Mouse (Mus musculus) embryonic facial prominence, embryonic 10.5 days (tissue): Measurements from ENCODE around the gene Ttc7. TPM values are rescaled to one million over a fixed set of nuclear protein-coding genes. Genes with fewer than 3 reads are reported as not detected.
A peak's percentile ranks its signal among the peaks of the same experiment; 100 is the strongest.

ENCODE experiments used
- DNase-seq: peaks from one replicate; pipeline ENCODE4 v3.0.0-alpha.2; 2017; ENCODE audit warnings: low spot score
- H3K27ac ChIP-seq: fragments of 300-500 bp; sonication (generic); replicated peaks from 2 replicates; pipeline ENCODE4 v1.5.1; 2016; ENCODE audit warnings: mild to moderate bottlenecking
- H3K27me3 ChIP-seq: fragments of 300-500 bp; sonication (generic); replicated peaks from 2 replicates; pipeline ENCODE4 v1.6.1; 2016; ENCODE audit warnings: low read depth, mild to moderate bottlenecking; ENCODE audit not compliant: poor library complexity, severe bottlenecking
- H3K36me3 ChIP-seq: fragments of 300-500 bp; sonication (generic); replicated peaks from 2 replicates; pipeline ENCODE4 v1.6.1; 2016; ENCODE audit warnings: mild to moderate bottlenecking, moderate library complexity
- H3K4me1 ChIP-seq: fragments of 300-500 bp; sonication (generic); 2 replicates; pipeline ENCODE4 v1.6.1; 2016
- H3K4me3 ChIP-seq: fragments of 300-500 bp; sonication (generic); 2 replicates; pipeline ENCODE4 v1.5.1; 2016; ENCODE audit warnings: mild to moderate bottlenecking, moderate library complexity
- H3K9me3 ChIP-seq: fragments of 300-500 bp; sonication (generic); 2 replicates; pipeline ENCODE4 v1.6.1; 2016; ENCODE audit warnings: mild to moderate bottlenecking
- WGBS: fragments of 180-500 bp; shearing (Covaris S2); methylation state at CpG from one replicate; pipeline ENCODE4 v1.1.7; 2016; 5-methylcytosine and 5-hydroxymethylcytosine counted together
- polyA plus RNA-seq: library from polyadenylated mRNA; unstranded; fragments of >200 nt; fragmentation: Nextera tagmentation; extraction: Ambion mirVana; gene quantifications from 2 replicates; pipeline ENCODE4 v1.2.1, GENCODE M21; 2016

Ttc7 gene
- polyA plus RNA-seq, 1 experiment from 2014 or later, result 3.6 TPM

- H3K4me3 ChIP-seq, result no peak overlapping the region
- peaks cover 41% of the 10 kb centered on the region for H3K4me1 ChIP-seq
- no peak for DNase-seq
- H3K9me3 ChIP-seq, result no peaks in the 10 kb centered on the region
- H3K27ac ChIP-seq, result 0 out of 2 replicates have a peak overlapping the region, but pooled peaks have one; percentile 24
- no peaks in the 10 kb centered on the region for H3K36me3 ChIP-seq
- H3K27me3 ChIP-seq, result peaks cover 15% of the 10 kb centered on the region
- WGBS, result 82% methylated on average over 14 of the region's 14 CpGs
Observed at GRCm38 (mm10) chr17:87335152-87335551, 52.5 kb downstream of the Ttc7 start.

- Histone ChIP-seq H3K27me3 (0 out of 2 replicates have a peak, but pooled peaks cover 10% of the 10 kb centered on the region), H3K36me3 (no peaks in the 10 kb centered on the region), H3K9me3 (no peaks in the 10 kb centered on the region), H3K4me3 (no peak overlapping the region), H3K27ac (no peak overlapping the region), H3K4me1 (peaks cover 36% of the 10 kb centered on the region)
- DNase-seq, result no peak
- 76% methylated on average over 2 of the region's 2 CpGs for WGBS
Observed at GRCm38 (mm10) chr17:87335727-87336126, 53.0 kb downstream of the Ttc7 start.

GRCm38 (mm10) chr17:87336910-87337309 is 54.2 kb downstream of the Ttc7 start:
- no peak overlapping the region; the same call in 1 of the 2 replicates for H3K27ac ChIP-seq

GRCm38 (mm10) chr17:87337683-87338082 is 55.0 kb downstream of the Ttc7 start:
- Histone ChIP-seq H3K4me1 (peaks cover 16% of the 10 kb centered on the region), H3K4me3 (no peak overlapping the region), H3K27ac (no peak overlapping the region), H3K9me3 (no peaks in the 10 kb centered on the region), H3K36me3 (no peaks in the 10 kb centered on the region), H3K27me3 (0 out of 2 replicates have a peak, but pooled peaks cover 3% of the 10 kb centered on the region)
- WGBS, result 89% methylated on average over 7 of the region's 7 CpGs
- no peak for DNase-seq

More at GRCm38 (mm10) chr17:87336910-87337309, 54.2 kb downstream of the Ttc7 start:
- Histone ChIP-seq H3K4me3 (no peak overlapping the region), H3K36me3 (no peaks in the 10 kb centered on the region), H3K9me3 (no peaks in the 10 kb centered on the region), H3K4me1 (peaks cover 24% of the 10 kb centered on the region), H3K27me3 (0 out of 2 replicates have a peak, but pooled peaks cover 4% of the 10 kb centered on the region)
- DNase-seq, result no peak
- 87% methylated on average over 12 of the region's 12 CpGs for WGBS

- H3K27ac ChIP-seq, result no peak overlapping the region
- WGBS, result 81% methylated on average over 1 of the region's 1 CpGs
Observed at GRCm38 (mm10) chr17:87339122-87339521, 56.4 kb downstream of the Ttc7 start.

GRCm38 (mm10) chr17:87343060-87343703 is 60.5 kb downstream of the Ttc7 start:
- H3K4me1 ChIP-seq, result peaks cover 43% of the 10 kb centered on the region
- H3K4me3 ChIP-seq, result no peak overlapping the region
- WGBS, result 53% methylated on average over 8 of the region's 8 CpGs
- no peaks in the 10 kb centered on the region for H3K9me3 ChIP-seq
- no peaks in the 10 kb centered on the region for H3K36me3 ChIP-seq
- no peak for DNase-seq
- H3K27me3 ChIP-seq, result no peaks in the 10 kb centered on the region
- H3K27ac ChIP-seq, result peak overlapping the region; percentile 36; the same call in 1 of the 2 replicates

More at GRCm38 (mm10) chr17:87339122-87339521, 56.4 kb downstream of the Ttc7 start:
- Histone ChIP-seq H3K36me3 (no peaks in the 10 kb centered on the region), H3K4me1 (peaks cover 19% of the 10 kb centered on the region), H3K9me3 (no peaks in the 10 kb centered on the region), H3K4me3 (no peak overlapping the region), H3K27me3 (0 out of 2 replicates have a peak, but pooled peaks cover 3% of the 10 kb centered on the region)
- no peak for DNase-seq

- H3K9me3 ChIP-seq, result no peaks in the 10 kb centered on the region
- H3K27me3 ChIP-seq, result no peaks in the 10 kb centered on the region
- peak overlapping the region; percentile 3; the same call in 1 of the 2 replicates for H3K27ac ChIP-seq
- H3K4me3 ChIP-seq, result no peak overlapping the region
- no peaks in the 10 kb centered on the region for H3K36me3 ChIP-seq
- peaks cover 57% of the 10 kb centered on the region for H3K4me1 ChIP-seq
- WGBS, result 69% methylated on average over 18 of the region's 18 CpGs
- no peak for DNase-seq
Observed at GRCm38 (mm10) chr17:87344441-87345251, 62.0 kb downstream of the Ttc7 start.

- H3K4me3 ChIP-seq, result no peak overlapping the region
- H3K27me3 ChIP-seq, result no peaks in the 10 kb centered on the region
- no peak for DNase-seq
- no peaks in the 10 kb centered on the region for H3K9me3 ChIP-seq
- H3K4me1 ChIP-seq, result peaks cover 63% of the 10 kb centered on the region
- no peaks in the 10 kb centered on the region for H3K36me3 ChIP-seq
- H3K27ac ChIP-seq, result 0 out of 2 replicates have a peak overlapping the region, but pooled peaks have one; percentile 8
- 36% methylated on average over 4 of the region's 4 CpGs for WGBS
Observed at GRCm38 (mm10) chr17:87345252-87345593, 62.5 kb downstream of the Ttc7 start.

GRCm38 (mm10) chr17:87348353-87348752 is 65.7 kb downstream of the Ttc7 start:
- Histone ChIP-seq H3K4me1 (peaks cover 90% of the 10 kb centered on the region), H3K4me3 (no peak overlapping the region), H3K27ac (peak overlapping the region; percentile 66), H3K36me3 (no peaks in the 10 kb centered on the region), H3K27me3 (no peaks in the 10 kb centered on the region), H3K9me3 (no peaks in the 10 kb centered on the region)
- WGBS, result 47% methylated on average over 9 of the region's 9 CpGs
- DNase-seq, result no peak

- H3K27ac ChIP-seq, result peak overlapping the region; percentile 66
Observed at GRCm38 (mm10) chr17:87349069-87349468, 66.4 kb downstream of the Ttc7 start.

GRCm38 (mm10) chr17:87349575-87349974 is 66.9 kb downstream of the Ttc7 start:
- 79% methylated on average over 9 of the region's 9 CpGs for WGBS

More at GRCm38 (mm10) chr17:87349069-87349468, 66.4 kb downstream of the Ttc7 start:
- no peak for DNase-seq
- H3K36me3 ChIP-seq, result no peaks in the 10 kb centered on the region
- H3K4me1 ChIP-seq, result peaks cover 92% of the 10 kb centered on the region
- H3K27me3 ChIP-seq, result no peaks in the 10 kb centered on the region
- no peaks in the 10 kb centered on the region for H3K9me3 ChIP-seq
- H3K4me3 ChIP-seq, result no peak overlapping the region
- WGBS, result 30% methylated on average over 9 of the region's 9 CpGs

GRCm38 (mm10) chr17:87350471-87351240 is 68.0 kb downstream of the Ttc7 start:
- Histone ChIP-seq H3K9me3 (no peaks in the 10 kb centered on the region), H3K4me3 (peak overlapping the region; percentile 23; the same call in 1 of the 2 replicates), H3K4me1 (peaks cover 81% of the 10 kb centered on the region), H3K27ac (peak overlapping the region; percentile 66), H3K36me3 (no peaks in the 10 kb centered on the region), H3K27me3 (no peaks in the 10 kb centered on the region)
- 38% methylated on average over 13 of the region's 13 CpGs for WGBS
- peak; percentile 61 for DNase-seq

More at GRCm38 (mm10) chr17:87349575-87349974, 66.9 kb downstream of the Ttc7 start:
- no peaks in the 10 kb centered on the region for H3K27me3 ChIP-seq
- peaks cover 92% of the 10 kb centered on the region for H3K4me1 ChIP-seq
- no peak for DNase-seq
- no peaks in the 10 kb centered on the region for H3K36me3 ChIP-seq
- H3K27ac ChIP-seq, result peak overlapping the region; percentile 66
- H3K9me3 ChIP-seq, result no peaks in the 10 kb centered on the region
- H3K4me3 ChIP-seq, result no peak overlapping the region
